Mouse (Mus musculus): ENCODE results near the gene Slc41a1.
"Not testable (repeated sequence)": the region's sequence is repeated elsewhere in the genome, so short reads cannot be mapped to it uniquely, and the experiment has no call there.

Gene Slc41a1

GRCm38 (mm10) chr1:131827207-131827786, at the start of gene Slc41a1:
Gene Slc41a1 (plus strand): TSS chr1:131827493.
- no peak for DNase-seq (ENCODE audit: low spot score in 2 of 2)

- no peak for DNase-seq (ENCODE audit: low spot score in 2 of 2)
Measured at GRCm38 (mm10) chr1:131794591-131794990, 32.7 kb upstream of the Slc41a1 start.

GRCm38 (mm10) chr1:131795171-131795570, 32.1 kb upstream of the Slc41a1 start:
- no peak for DNase-seq (ENCODE audit: low spot score in 2 of 2)

- DNase-seq (ENCODE audit: low spot score in 2 of 2) = no peak
Measured at GRCm38 (mm10) chr1:131797202-131797909, 29.9 kb upstream of the Slc41a1 start, which contains the start of gene Pm20d1. Gene Pm20d1 (plus strand): TSS chr1:131797381.

- DNase-seq (ENCODE audit: low spot score in 2 of 2) = no peak
Measured at GRCm38 (mm10) chr1:131800001-131800400, 27.3 kb upstream of the Slc41a1 start.

- DNase-seq (ENCODE audit: low spot score in 2 of 2) = no peak
Measured at GRCm38 (mm10) chr1:131801071-131801470, 26.2 kb upstream of the Slc41a1 start.

- DNase-seq (ENCODE audit: low spot score in 2 of 2) = no peak
Measured at GRCm38 (mm10) chr1:131802652-131803051, 24.6 kb upstream of the Slc41a1 start.

- no peak for DNase-seq (ENCODE audit: low spot score in 2 of 2)
Measured at GRCm38 (mm10) chr1:131804166-131804565, 23.1 kb upstream of the Slc41a1 start.

GRCm38 (mm10) chr1:131808986-131809385, 18.3 kb upstream of the Slc41a1 start:
- DNase-seq (ENCODE audit: low spot score in 2 of 2) = no peak

GRCm38 (mm10) chr1:131809651-131810050, 17.6 kb upstream of the Slc41a1 start:
- DNase-seq (ENCODE audit: low spot score in 2 of 2) = no peak

- DNase-seq (ENCODE audit: low spot score in 2 of 2) = no peak
Measured at GRCm38 (mm10) chr1:131811393-131811792, 15.9 kb upstream of the Slc41a1 start.

- DNase-seq (ENCODE audit: low spot score in 2 of 2) = no peak
Measured at GRCm38 (mm10) chr1:131812006-131812405, 15.3 kb upstream of the Slc41a1 start.

GRCm38 (mm10) chr1:131812631-131813295, 14.5 kb upstream of the Slc41a1 start:
- no peak for DNase-seq (ENCODE audit: low spot score in 2 of 2)

- DNase-seq (ENCODE audit: low spot score in 2 of 2) = no peak
Measured at GRCm38 (mm10) chr1:131813731-131814130, 13.6 kb upstream of the Slc41a1 start.

GRCm38 (mm10) chr1:131814191-131814590, 13.1 kb upstream of the Slc41a1 start:
- no peak for DNase-seq (ENCODE audit: low spot score in 2 of 2)

- DNase-seq (ENCODE audit: low spot score in 2 of 2) = no peak
Measured at GRCm38 (mm10) chr1:131816886-131817285, 10.4 kb upstream of the Slc41a1 start.

- not testable (repeated sequence) for DNase-seq (ENCODE audit: low spot score in 2 of 2)
Measured at GRCm38 (mm10) chr1:131820353-131820752, 6.9 kb upstream of the Slc41a1 start.

GRCm38 (mm10) chr1:131820887-131821328, 6.4 kb upstream of the Slc41a1 start:
- no peak for DNase-seq (ENCODE audit: low spot score in 2 of 2)

- DNase-seq (ENCODE audit: low spot score in 2 of 2) = no peak
Measured at GRCm38 (mm10) chr1:131822292-131822691, 5.0 kb upstream of the Slc41a1 start.

GRCm38 (mm10) chr1:131822856-131823492, 4.3 kb upstream of the Slc41a1 start:
- DNase-seq (ENCODE audit: low spot score in 2 of 2) = no peak

- DNase-seq (ENCODE audit: low spot score in 2 of 2) = no peak
Measured at GRCm38 (mm10) chr1:131823563-131823962, 3.7 kb upstream of the Slc41a1 start.

GRCm38 (mm10) chr1:131824528-131825181, 2.6 kb upstream of the Slc41a1 start:
- no peak for DNase-seq (ENCODE audit: low spot score in 2 of 2)
